Mouse (Mus musculus) layer of hippocampus, adult 11-12 months (tissue): ENCODE measurements around the gene BC107364.
A peak's percentile ranks its signal among the peaks of the same experiment; 100 is the strongest.
"Not testable (repeated sequence)": the region's sequence is repeated elsewhere in the genome, so short reads cannot be mapped to it uniquely, and the experiment has no call there.

Experiments used
- DNase-seq: peaks from one replicate; pipeline ENCODE4 v3.0.0; 2022; ENCODE audit warnings: low spot score

BC107364 gene

GRCm38 (mm10) chr3:96414126-96414950, 37.8 kb downstream of the BC107364 start:
- DNase-seq = peak; percentile 64

DNA sequence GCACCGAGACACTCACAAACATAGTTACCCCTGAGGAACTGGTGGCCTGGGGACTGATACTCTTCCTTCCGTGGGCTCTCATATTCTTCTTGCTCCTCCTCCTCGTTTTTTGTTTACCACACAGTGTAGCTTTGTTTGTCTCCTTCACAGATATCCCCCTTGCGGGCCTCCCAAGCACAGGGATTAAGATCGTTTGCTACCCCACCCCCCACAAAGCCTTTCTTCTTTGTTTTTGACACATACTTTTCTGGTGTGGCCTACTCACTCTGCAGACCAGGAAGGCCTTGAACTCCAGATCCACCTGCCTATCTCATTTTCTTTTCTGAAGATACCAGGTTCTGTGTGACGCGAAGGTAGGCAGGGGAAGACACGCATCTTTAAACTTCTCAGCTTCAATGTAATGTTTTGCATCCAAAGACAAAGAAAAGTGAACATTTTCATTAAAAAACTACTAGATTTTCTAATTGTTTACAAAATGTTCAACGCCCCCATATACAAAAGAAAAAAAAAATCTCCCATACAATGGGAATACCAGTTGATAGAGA, 38.5 kb downstream of the BC107364 start:
- DNase-seq = no peak

- no peak for DNase-seq
These were observed 40.3 kb downstream of the BC107364 start for GRCm38 (mm10) chr3:96411821-96412220.

GRCm38 (mm10) chr3:96410966-96411365, 41.1 kb downstream of the BC107364 start:
- no peak for DNase-seq

GRCm38 (mm10) chr3:96409701-96410246, 42.3 kb downstream of the BC107364 start:
- no peak for DNase-seq

DNA sequence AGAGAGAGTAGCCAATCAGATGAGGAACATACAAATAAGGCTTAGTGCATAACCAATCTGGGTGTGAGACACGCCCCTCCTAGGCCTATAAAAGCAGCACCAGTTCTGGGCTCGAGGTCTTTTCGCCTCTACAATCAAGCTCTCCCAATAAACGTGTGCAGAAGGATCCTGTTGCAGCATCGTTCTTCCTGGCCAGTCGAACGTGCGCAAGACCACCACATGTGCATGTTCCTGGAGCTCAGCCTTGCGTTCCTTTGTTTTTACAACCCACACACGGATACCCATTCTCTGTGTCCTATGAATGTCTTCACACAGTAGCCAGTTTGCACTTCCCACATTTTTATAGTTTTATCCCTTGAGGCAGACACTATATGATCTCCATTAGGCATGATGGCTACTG, 44.0 kb downstream of the BC107364 start:
- not testable (repeated sequence) for DNase-seq

GRCm38 (mm10) chr3:96405541-96406503, 46.3 kb downstream of the BC107364 start:
- no peak for DNase-seq

GRCm38 (mm10) chr3:96405004-96405403, 47.1 kb downstream of the BC107364 start:
- DNase-seq = no peak

GRCm38 (mm10) chr3:96404450-96404849, 47.7 kb downstream of the BC107364 start:
- DNase-seq = no peak

DNA sequence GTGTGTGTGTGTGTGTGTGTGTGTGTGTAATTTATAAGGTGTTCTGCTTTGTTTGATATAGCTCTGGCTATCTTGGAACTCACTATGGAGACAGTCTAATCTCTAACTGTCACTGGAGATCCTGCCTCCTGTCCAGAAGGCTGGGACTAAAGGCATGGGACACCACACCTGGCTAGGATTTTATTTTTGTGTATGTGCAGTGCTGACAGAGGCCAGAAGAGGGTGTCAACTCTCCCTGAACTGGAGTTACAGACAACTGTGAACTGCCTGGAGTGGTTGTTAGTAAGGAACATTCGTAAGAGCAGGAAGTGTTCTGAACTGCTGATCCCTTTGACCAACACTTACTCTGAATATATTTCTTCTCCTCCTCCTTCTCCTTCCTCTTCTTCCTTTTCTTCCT, 49.1 kb downstream of the BC107364 start:
- DNase-seq = no peak

- no peak for DNase-seq
These were observed 50.1 kb downstream of the BC107364 start for GRCm38 (mm10) chr3:96401832-96402501.

GRCm38 (mm10) chr3:96401474-96401831, 50.7 kb downstream of the BC107364 start:
- DNase-seq = no peak

DNA sequence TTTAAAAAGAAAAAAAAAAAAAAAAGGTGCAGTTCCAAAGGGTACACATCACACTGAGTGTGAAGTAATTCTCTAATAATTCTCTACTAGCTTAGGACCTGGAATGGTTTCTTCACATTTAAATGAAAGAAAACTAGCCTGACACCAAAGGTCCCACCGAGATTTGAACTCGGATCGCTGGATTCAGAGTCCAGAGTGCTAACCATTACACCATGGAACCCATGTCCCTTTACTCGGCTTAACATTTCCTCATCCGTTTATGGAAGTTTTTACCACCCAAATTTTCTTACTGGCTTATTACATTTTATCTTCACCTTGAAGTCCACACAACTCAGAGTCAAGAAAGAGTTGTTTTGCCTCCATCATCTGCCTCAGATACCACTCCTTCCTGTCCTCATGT, 53.2 kb downstream of the BC107364 start:
- no peak for DNase-seq

- no peak for DNase-seq
These were observed 55.2 kb downstream of the BC107364 start for GRCm38 (mm10) chr3:96396857-96397256.

DNA sequence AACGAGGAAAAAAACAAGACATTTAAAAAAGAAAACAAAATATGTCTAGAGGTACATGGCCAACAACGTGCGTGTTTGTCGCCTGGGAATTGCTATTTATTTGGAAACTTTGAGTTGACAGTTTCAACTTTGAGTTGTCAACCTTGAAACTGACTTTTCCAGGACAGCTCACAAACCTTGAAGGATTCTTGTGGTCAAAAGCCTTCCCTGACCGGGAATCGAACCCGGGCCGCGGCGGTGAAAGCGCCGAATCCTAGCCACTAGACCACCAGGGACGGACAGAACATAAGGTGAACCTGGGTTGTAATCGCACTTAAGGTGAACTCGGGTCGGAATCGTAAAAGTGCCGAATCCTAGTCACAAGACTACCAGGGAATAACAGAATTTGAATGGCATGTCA, 64.9 kb downstream of the BC107364 start:
- DNase-seq = not testable (repeated sequence)
